29 mouse cellular contexts compared by ENCODE assay signal in the genomic region with DNA sequence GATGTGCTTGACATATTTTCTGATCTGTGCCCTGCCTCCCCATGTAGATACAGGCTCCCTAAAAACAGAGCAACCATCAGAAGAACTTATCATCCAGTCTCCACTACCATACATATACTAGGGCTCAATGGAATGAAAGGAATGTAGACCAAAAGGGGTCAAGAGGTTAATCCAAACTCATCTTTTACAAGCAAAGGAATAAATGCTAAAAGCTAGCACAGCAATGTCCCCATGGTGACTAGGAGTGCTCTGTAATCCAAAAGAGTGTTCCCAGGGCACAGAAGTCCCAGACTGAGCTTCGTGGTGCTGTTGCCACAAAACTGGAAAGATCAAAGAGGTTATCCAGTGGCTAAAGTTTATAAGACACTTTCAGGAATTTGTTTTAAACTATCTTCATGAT.
A peak's percentile ranks its signal among the peaks of the same experiment; 100 is the strongest.
DNase-seq lines count a peak whose midpoint lies in the region; ATAC-seq and TF ChIP-seq lines count a peak whose summit lies in the region.
"Had no signal": no experiment of that assay in that cellular context is flagged by ENCODE, and none has a peak within 500 bp of the region (broad histone marks: within the 10 kb centered on the region; RNA-seq: fewer than 3 reads in every experiment).

No protein-coding gene starts in this region.

- no peak overlapping the region for H3K27ac ChIP-seq in lung, embryonic 14.5 days (ENCODE audit: low read depth)
- no peak overlapping the region for H3K27ac ChIP-seq in lung, postnatal 0 days (ENCODE audit: low read length)
- H3K27ac ChIP-seq in heart, embryonic 10.5 days, result no peak overlapping the region
- H3K27ac ChIP-seq: embryonic facial prominence, embryonic 13.5 days; embryonic facial prominence, embryonic 15.5 days; forebrain, embryonic 10.5 days; forebrain, embryonic 12.5 days had no signal

- intact Hi-C loops in left cerebral cortex, postnatal 36 days (cut with DNase I), result no loop called here

- H3K4me1 ChIP-seq in lung, embryonic 14.5 days (ENCODE audit: insufficient read depth), result no peaks in the 10 kb centered on the region
- no peaks in the 10 kb centered on the region for H3K4me1 ChIP-seq in lung, postnatal 0 days (ENCODE audit: insufficient read depth, low read depth, low read length)
- H3K4me1 ChIP-seq in heart, embryonic 10.5 days, result no peaks in the 10 kb centered on the region
- H3K4me1 ChIP-seq: embryonic facial prominence, embryonic 13.5 days; embryonic facial prominence, embryonic 15.5 days; forebrain, embryonic 10.5 days; forebrain, embryonic 12.5 days had no signal

- no peak for ATAC-seq in lung, embryonic 14.5 days (ENCODE audit: insufficient read depth)
- ATAC-seq in lung, postnatal 0 days, result no peak
- ATAC-seq: CD4-positive, CD25-positive, alpha-beta regulatory T cell, adult 4 months; forebrain, embryonic 14.5 days; forebrain, embryonic 16.5 days; Patski had no signal

- no peak overlapping the region for H3K4me2 ChIP-seq in lung, embryonic 14.5 days
- no peak overlapping the region for H3K4me2 ChIP-seq in lung, postnatal 0 days (replicated peaks; ENCODE audit: low read depth, low read length)
- H3K4me2 ChIP-seq: embryonic facial prominence, embryonic 13.5 days; embryonic facial prominence, embryonic 15.5 days; forebrain, embryonic 12.5 days had no signal

- TF ChIP-seq EP300 in lung, postnatal 0 days (IDR thresholded peaks at IDR 0.05), result no peak

- no peaks in the 10 kb centered on the region for H3K9me3 ChIP-seq in lung, embryonic 14.5 days (ENCODE audit: low read depth, low read length)
- H3K9me3 ChIP-seq in lung, postnatal 0 days (ENCODE audit: low read length), result no peaks in the 10 kb centered on the region
- no peaks in the 10 kb centered on the region for H3K9me3 ChIP-seq in heart, embryonic 10.5 days
- H3K9me3 ChIP-seq: embryonic facial prominence, embryonic 13.5 days; embryonic facial prominence, embryonic 15.5 days; forebrain, embryonic 10.5 days; forebrain, embryonic 12.5 days; G1E had no signal

- no peak for TF ChIP-seq CTCF in lung, embryonic 14.5 days (IDR thresholded peaks at IDR 0.05; ENCODE audit: low read depth)
- no peak for TF ChIP-seq CTCF in lung, postnatal 0 days (IDR thresholded peaks at IDR 0.05)

- H3K36me3 ChIP-seq in lung, embryonic 14.5 days (ENCODE audit: insufficient read depth), result no peaks in the 10 kb centered on the region
- no peaks in the 10 kb centered on the region for H3K36me3 ChIP-seq in lung, postnatal 0 days (ENCODE audit: insufficient read depth, low read length)
- H3K36me3 ChIP-seq in heart, embryonic 10.5 days, result no peaks in the 10 kb centered on the region
- H3K36me3 ChIP-seq: embryonic facial prominence, embryonic 13.5 days; embryonic facial prominence, embryonic 15.5 days; forebrain, embryonic 10.5 days; forebrain, embryonic 12.5 days; G1E had no signal

- DNase-seq in lung, embryonic 14.5 days, result peak; percentile 2
- DNase-seq in lung, postnatal 0 days (ENCODE audit: low spot score), result no peak
- peak; percentile 74 for DNase-seq in R1 (ENCODE audit: low read depth, low spot score)
- peak; percentile 16 for DNase-seq in embryo, embryonic 9.5 days (ENCODE audit: extremely low spot score)
- DNase-seq in yolk sac, embryonic 10.5 days (ENCODE audit: low spot score), result peak; percentile 13
- DNase-seq in spleen, postnatal 14 days (ENCODE audit: low spot score in 2 of 2), result no peak
- no peak for DNase-seq in heart, embryonic 10.5 days (ENCODE audit: low spot score)
- DNase-seq in left cerebral cortex, postnatal 36 days (ENCODE audit: low spot score in 2 of 2), result no peak
- DNase-seq: adrenal gland, adult 2 months; adrenal gland, postnatal 10 days; adrenal gland, postnatal 25 days; B cell, adult 2 months; cerebellum, adult 11 months; cerebellum, adult 18-20 months; cerebellum, adult 8-10 months; cerebellum, adult 9-11 months; cerebellum, postnatal 14 days; cerebellum, postnatal 36 days had no signal

- H3K4me3 ChIP-seq in lung, embryonic 14.5 days (ENCODE audit: low read depth, low read length), result no peak overlapping the region
- H3K4me3 ChIP-seq in lung, postnatal 0 days (ENCODE audit: low read depth, low read length), result no peak overlapping the region
- no peak overlapping the region for H3K4me3 ChIP-seq in heart, embryonic 10.5 days
- H3K4me3 ChIP-seq: embryonic facial prominence, embryonic 13.5 days; embryonic facial prominence, embryonic 15.5 days; erythroblast, embryonic 14.5 days; forebrain, embryonic 10.5 days; forebrain, embryonic 12.5 days had no signal

- H3K9ac ChIP-seq in lung, embryonic 14.5 days, result no peak overlapping the region
- no peak overlapping the region for H3K9ac ChIP-seq in lung, postnatal 0 days (replicated peaks; ENCODE audit: low read depth)
- H3K9ac ChIP-seq: embryonic facial prominence, embryonic 13.5 days; embryonic facial prominence, embryonic 15.5 days; forebrain, embryonic 12.5 days had no signal

- H3K27me3 ChIP-seq in lung, embryonic 14.5 days (ENCODE audit: insufficient read depth, low read length), result no peaks in the 10 kb centered on the region
- no peaks in the 10 kb centered on the region for H3K27me3 ChIP-seq in lung, postnatal 0 days (replicated peaks; ENCODE audit: insufficient read depth, low read length)
- no peaks in the 10 kb centered on the region for H3K27me3 ChIP-seq in heart, embryonic 10.5 days (ENCODE audit: insufficient read depth, poor library complexity, severe bottlenecking)
- H3K27me3 ChIP-seq: CH12.LX; embryonic facial prominence, embryonic 13.5 days; embryonic facial prominence, embryonic 15.5 days; forebrain, embryonic 12.5 days had no signal

- WGBS in lung, embryonic 14.5 days, result 6% methylated on average over 1 of the region's 1 CpGs
- WGBS in lung, postnatal 0 days, result 32% methylated on average over 1 of the region's 1 CpGs
- WGBS in heart, embryonic 10.5 days, result 36% methylated on average over 1 of the region's 1 CpGs

Comparison
In these comparisons a context has a peak if more than half of its experiments do, and no peak if none do; other contexts are left out.
1. DNase-seq: peak in lung, embryonic 14.5 days (single experiment), R1 (single experiment), embryo, embryonic 9.5 days (single experiment) and yolk sac, embryonic 10.5 days (single experiment); none in lung, postnatal 0 days (single experiment), spleen, postnatal 14 days (0 of 2), heart, embryonic 10.5 days (single experiment) and left cerebral cortex, postnatal 36 days (0 of 2).